Mouse (Mus musculus) cerebellum, adult 8-10 months (tissue): ENCODE measurements around the gene Ncf2.

ENCODE experiments used
- DNase-seq: peaks from one replicate; pipeline ENCODE4 v3.0.0; 2022

Gene Ncf2

GRCm38 (mm10) chr1:152832316-152832715, 32.3 kb downstream of the Ncf2 start:
- DNase-seq = no peak

GRCm38 (mm10) chr1:152835061-152835460, 35.1 kb downstream of the Ncf2 start:
- DNase-seq = no peak

- DNase-seq = no peak
Observed at GRCm38 (mm10) chr1:152838026-152838702, 38.2 kb downstream of the Ncf2 start.

- no peak for DNase-seq
Observed at GRCm38 (mm10) chr1:152838841-152839240, 38.8 kb downstream of the Ncf2 start.

- DNase-seq = no peak
Observed at GRCm38 (mm10) chr1:152840343-152840742, 40.3 kb downstream of the Ncf2 start.

- DNase-seq = no peak
Observed at GRCm38 (mm10) chr1:152841057-152841456, 41.1 kb downstream of the Ncf2 start.

GRCm38 (mm10) chr1:152844634-152845033, 44.6 kb downstream of the Ncf2 start:
- DNase-seq = no peak

GRCm38 (mm10) chr1:152845211-152845730, 45.3 kb downstream of the Ncf2 start:
- DNase-seq = no peak

- no peak for DNase-seq
Observed at GRCm38 (mm10) chr1:152846856-152847255, 46.9 kb downstream of the Ncf2 start.

GRCm38 (mm10) chr1:152869901-152870300, 69.9 kb downstream of the Ncf2 start:
- no peak for DNase-seq

GRCm38 (mm10) chr1:152871031-152871430, 71.0 kb downstream of the Ncf2 start:
- no peak for DNase-seq
